Mouse (Mus musculus) forebrain, embryonic 10.5 days (tissue): ENCODE results near the gene Smyd3. TPM values are rescaled to one million over a fixed set of nuclear protein-coding genes. Genes with fewer than 3 reads are reported as not detected.
"Not testable (repeated sequence)": the region's sequence is repeated elsewhere in the genome, so short reads cannot be mapped to it uniquely, and the experiment has no call there.

Source experiments
- DNase-seq: peaks from one replicate; pipeline ENCODE4 v3.0.0-alpha.2; 2017; ENCODE audit warnings: low spot score; ENCODE audit errors: extremely low spot score
- H3K27ac ChIP-seq: fragments of 300-500 bp; sonication (generic); 2 replicates; pipeline ENCODE4 v1.5.1; 2016; ENCODE audit warnings: mild to moderate bottlenecking
- H3K27me3 ChIP-seq: fragments of 300-500 bp; sonication (generic); 2 replicates; pipeline ENCODE4 v1.6.1; 2016; ENCODE audit warnings: mild to moderate bottlenecking; ENCODE audit not compliant: poor library complexity, severe bottlenecking
- H3K36me3 ChIP-seq: fragments of 300-500 bp; sonication (generic); replicated peaks from 2 replicates; pipeline ENCODE4 v1.6.1; 2016; ENCODE audit warnings: mild to moderate bottlenecking, moderate library complexity
- H3K4me1 ChIP-seq: fragments of 300-500 bp; sonication (generic); 2 replicates; pipeline ENCODE4 v1.6.1; 2016
- H3K4me3 ChIP-seq: fragments of 300-500 bp; sonication (generic); 2 replicates; pipeline ENCODE4 v1.5.1; 2016; ENCODE audit warnings: mild to moderate bottlenecking, moderate library complexity
- H3K9me3 ChIP-seq: fragments of 300-500 bp; sonication (generic); 2 replicates; pipeline ENCODE4 v1.6.1; 2016; ENCODE audit warnings: mild to moderate bottlenecking, moderate library complexity
- WGBS: fragments of 180-500 bp; shearing (Covaris S2); methylation state at CpG from one replicate; pipeline ENCODE4 v1.1.7; 2016; 5-methylcytosine and 5-hydroxymethylcytosine counted together
- polyA plus RNA-seq: library from polyadenylated mRNA; unstranded; fragments of >200 nt; fragmentation: Nextera tagmentation; extraction: Ambion mirVana; gene quantifications from 2 replicates; pipeline ENCODE4 v1.2.1, GENCODE M21; 2016

The Smyd3 gene
- polyA plus RNA-seq, 1 experiment from 2014 or later = 18.0 TPM

- H3K9me3 ChIP-seq = no peaks in the 10 kb centered on the region
- 73% methylated on average over 14 of the region's 14 CpGs for whole genome bisulfite sequencing
- no peak overlapping the region for H3K27ac ChIP-seq
- H3K36me3 ChIP-seq = no peaks in the 10 kb centered on the region
- no peak overlapping the region for H3K4me3 ChIP-seq
- H3K4me1 ChIP-seq = peaks cover 26% of the 10 kb centered on the region
- no peak for DNase-seq
- no peaks in the 10 kb centered on the region for H3K27me3 ChIP-seq
These were observed 340.8 kb downstream of the Smyd3 start for GRCm38 (mm10) chr1:179176861-179177658.

GRCm38 (mm10) chr1:179174241-179174640 lies 343.6 kb downstream of the Smyd3 start:
- H3K27ac ChIP-seq = no peak overlapping the region
- H3K27me3 ChIP-seq = no peaks in the 10 kb centered on the region
- H3K36me3 ChIP-seq = no peaks in the 10 kb centered on the region
- H3K4me3 ChIP-seq = no peak overlapping the region
- no peak for DNase-seq
- H3K4me1 ChIP-seq = peaks cover 26% of the 10 kb centered on the region
- H3K9me3 ChIP-seq = no peaks in the 10 kb centered on the region
- 87% methylated on average over 4 of the region's 4 CpGs for WGBS

- DNase-seq = no peak
- 93% methylated on average over 8 of the region's 8 CpGs for WGBS
- H3K27me3 ChIP-seq = no peaks in the 10 kb centered on the region
- no peak overlapping the region for H3K4me3 ChIP-seq
- no peaks in the 10 kb centered on the region for H3K9me3 ChIP-seq
- H3K27ac ChIP-seq = no peak overlapping the region
- H3K36me3 ChIP-seq = no peaks in the 10 kb centered on the region
- peaks cover 10% of the 10 kb centered on the region; the same call in 1 of the 2 replicates for H3K4me1 ChIP-seq
These were observed 347.3 kb downstream of the Smyd3 start for GRCm38 (mm10) chr1:179170555-179170954.

GRCm38 (mm10) chr1:179169749-179170148 lies 348.1 kb downstream of the Smyd3 start:
- peaks cover 10% of the 10 kb centered on the region; the same call in 1 of the 2 replicates for H3K4me1 ChIP-seq
- H3K4me3 ChIP-seq = no peak overlapping the region
- no peak for DNase-seq
- H3K36me3 ChIP-seq = no peaks in the 10 kb centered on the region
- H3K27ac ChIP-seq = no peak overlapping the region
- no peaks in the 10 kb centered on the region for H3K9me3 ChIP-seq
- no peaks in the 10 kb centered on the region for H3K27me3 ChIP-seq
- 91% methylated on average over 3 of the region's 3 CpGs for WGBS

- no peak overlapping the region for H3K27ac ChIP-seq
- DNase-seq = no peak
- no peaks in the 10 kb centered on the region for H3K36me3 ChIP-seq
- H3K4me3 ChIP-seq = no peak overlapping the region
- H3K9me3 ChIP-seq = no peaks in the 10 kb centered on the region
- H3K27me3 ChIP-seq = no peaks in the 10 kb centered on the region
- WGBS = 91% methylated on average over 10 of the region's 10 CpGs
- peaks cover 6% of the 10 kb centered on the region; the same call in 1 of the 2 replicates for H3K4me1 ChIP-seq
These were observed 348.7 kb downstream of the Smyd3 start for GRCm38 (mm10) chr1:179169161-179169560.

- H3K36me3 ChIP-seq, H3K4me3 ChIP-seq, H3K27ac ChIP-seq, H3K9me3 ChIP-seq, DNase-seq, H3K27me3 ChIP-seq: not testable (repeated sequence)
- H3K4me1 ChIP-seq = peaks cover 34% of the 10 kb centered on the region
- WGBS = 89% methylated on average over 5 of the region's 5 CpGs
These were observed 353.6 kb downstream of the Smyd3 start for GRCm38 (mm10) chr1:179164219-179164618.

GRCm38 (mm10) chr1:179162752-179163151 lies 355.1 kb downstream of the Smyd3 start:
- H3K4me1 ChIP-seq = peaks cover 34% of the 10 kb centered on the region
- H3K27ac ChIP-seq, DNase-seq, H3K36me3 ChIP-seq, H3K9me3 ChIP-seq, H3K27me3 ChIP-seq, H3K4me3 ChIP-seq: not testable (repeated sequence)
- WGBS = 94% methylated on average over 1 of the region's 1 CpGs

GRCm38 (mm10) chr1:179161947-179162346 lies 355.9 kb downstream of the Smyd3 start:
- H3K27ac ChIP-seq = no peak overlapping the region
- peaks cover 34% of the 10 kb centered on the region for H3K4me1 ChIP-seq
- H3K9me3 ChIP-seq = no peaks in the 10 kb centered on the region
- no peak overlapping the region for H3K4me3 ChIP-seq
- WGBS = 35% methylated on average over 6 of the region's 6 CpGs
- DNase-seq = no peak
- H3K27me3 ChIP-seq = no peaks in the 10 kb centered on the region
- no peaks in the 10 kb centered on the region for H3K36me3 ChIP-seq

- Histone ChIP-seq H3K36me3 (no peaks in the 10 kb centered on the region), H3K4me1 (peaks cover 28% of the 10 kb centered on the region), H3K27me3 (no peaks in the 10 kb centered on the region), H3K9me3 (no peaks in the 10 kb centered on the region), H3K27ac (no peak overlapping the region), H3K4me3 (no peak overlapping the region)
- WGBS = 80% methylated on average over 3 of the region's 3 CpGs
- no peak for DNase-seq
These were observed 357.1 kb downstream of the Smyd3 start for GRCm38 (mm10) chr1:179160697-179161096.

- 91% methylated on average over 9 of the region's 9 CpGs for WGBS
- 0 out of 2 replicates have a peak, but pooled peaks cover 3% of the 10 kb centered on the region for H3K4me1 ChIP-seq
- H3K9me3 ChIP-seq = no peaks in the 10 kb centered on the region
- H3K4me3 ChIP-seq = no peak overlapping the region
- no peak overlapping the region for H3K27ac ChIP-seq
- H3K36me3 ChIP-seq = no peaks in the 10 kb centered on the region
- no peak for DNase-seq
- H3K27me3 ChIP-seq = no peaks in the 10 kb centered on the region
These were observed 365.5 kb downstream of the Smyd3 start for GRCm38 (mm10) chr1:179152376-179152775.

- Histone ChIP-seq H3K4me1 (peaks cover 9% of the 10 kb centered on the region), H3K27ac (no peak overlapping the region), H3K9me3 (no peaks in the 10 kb centered on the region), H3K4me3 (no peak overlapping the region), H3K36me3 (no peaks in the 10 kb centered on the region), H3K27me3 (no peaks in the 10 kb centered on the region)
- WGBS = 76% methylated on average over 2 of the region's 2 CpGs
- DNase-seq = no peak
These were observed 366.6 kb downstream of the Smyd3 start for GRCm38 (mm10) chr1:179151275-179151674.

GRCm38 (mm10) chr1:179149468-179150140 lies 368.2 kb downstream of the Smyd3 start:
- 89% methylated on average over 5 of the region's 5 CpGs for WGBS
- no peaks in the 10 kb centered on the region for H3K36me3 ChIP-seq
- H3K4me1 ChIP-seq = peaks cover 22% of the 10 kb centered on the region
- H3K27ac ChIP-seq = no peak overlapping the region
- no peak for DNase-seq
- H3K27me3 ChIP-seq = no peaks in the 10 kb centered on the region
- no peak overlapping the region for H3K4me3 ChIP-seq
- no peaks in the 10 kb centered on the region for H3K9me3 ChIP-seq

GRCm38 (mm10) chr1:179146730-179147167 lies 371.1 kb downstream of the Smyd3 start:
- WGBS = 68% methylated on average over 9 of the region's 9 CpGs
- no peaks in the 10 kb centered on the region for H3K9me3 ChIP-seq
- H3K36me3 ChIP-seq = no peaks in the 10 kb centered on the region
- H3K27me3 ChIP-seq = no peaks in the 10 kb centered on the region
- no peak overlapping the region for H3K4me3 ChIP-seq
- no peak overlapping the region for H3K27ac ChIP-seq
- no peak for DNase-seq
- H3K4me1 ChIP-seq = peaks cover 29% of the 10 kb centered on the region
